Mouse (Mus musculus): Measurements from ENCODE around the gene Tgfb1.

Gene Tgfb1

GRCm38 (mm10) chr7:25686680-25687531 lies at the start of gene Tgfb1:
TSS of gene Tgfb1 (plus strand) at chr7:25687002.
- in situ Hi-C loops (cut with MboI, MseI) = loop anchor here (5.0 to 25.0 kb wide), 2 partner anchors 40 to 1300 kb away; partner anchors contain the start of gene Smg9 (in 1 of the 2)

- in situ Hi-C loops (cut with MboI, MseI) = no loop called here
Observed at GRCm38 (mm10) chr7:25637099-25637498, 49.7 kb upstream of the Tgfb1 start.

GRCm38 (mm10) chr7:25639754-25640153 lies 47.0 kb upstream of the Tgfb1 start:
- in situ Hi-C loops (cut with MboI, MseI) = no loop called here

GRCm38 (mm10) chr7:25644136-25644535 lies 42.7 kb upstream of the Tgfb1 start:
- in situ Hi-C loops (cut with MboI, MseI) = no loop called here

DNA sequence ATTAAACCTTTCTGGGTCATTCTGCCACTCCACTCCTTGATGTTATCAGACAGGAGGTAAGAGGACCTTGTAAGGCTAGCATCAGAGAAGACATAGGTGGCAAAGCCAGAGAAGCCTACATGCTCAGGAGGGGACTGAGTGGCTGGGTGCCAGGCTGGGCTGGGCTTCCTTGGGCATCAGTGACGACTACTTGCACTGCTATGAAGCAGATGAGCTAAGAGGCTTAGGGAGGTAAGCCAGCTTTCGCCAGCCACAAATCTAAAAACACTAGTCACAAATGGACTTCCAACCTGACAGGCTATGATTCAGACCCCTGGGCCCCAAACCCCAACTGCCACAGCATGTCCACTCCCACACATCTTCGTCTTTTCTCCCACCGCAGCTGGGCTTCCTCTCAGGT lies 42.2 kb upstream of the Tgfb1 start:
- in situ Hi-C loops (cut with MboI, MseI) = loop anchor here in 1 of 2 experiments (5.0 kb wide), 1 partner anchor 43 kb away; the partner anchor contains the start of gene Tgfb1

DNA sequence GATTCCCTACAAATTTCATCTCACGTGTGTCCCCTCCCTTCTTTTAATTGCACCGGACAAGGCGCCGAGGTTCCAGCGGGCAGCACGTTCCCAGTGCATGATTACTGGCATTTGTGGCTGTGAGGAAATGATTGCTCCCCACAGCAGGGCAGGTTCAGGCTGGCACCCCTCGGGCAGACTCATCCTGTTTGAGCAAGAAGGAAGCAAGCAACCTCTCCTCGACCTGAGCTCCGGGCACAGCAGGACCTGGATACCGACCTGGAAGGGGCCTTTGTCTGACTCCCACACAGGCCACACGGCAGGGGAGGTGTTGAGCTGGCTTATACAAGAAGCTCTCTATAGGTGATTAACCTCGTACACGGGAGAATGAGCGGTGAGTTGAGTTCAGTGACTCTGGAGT lies 41.7 kb upstream of the Tgfb1 start:
- in situ Hi-C loops (cut with MboI, MseI) = loop anchor here in 1 of 2 experiments (5.0 kb wide), 1 partner anchor 42 kb away; the partner anchor contains the start of gene Tgfb1

DNA sequence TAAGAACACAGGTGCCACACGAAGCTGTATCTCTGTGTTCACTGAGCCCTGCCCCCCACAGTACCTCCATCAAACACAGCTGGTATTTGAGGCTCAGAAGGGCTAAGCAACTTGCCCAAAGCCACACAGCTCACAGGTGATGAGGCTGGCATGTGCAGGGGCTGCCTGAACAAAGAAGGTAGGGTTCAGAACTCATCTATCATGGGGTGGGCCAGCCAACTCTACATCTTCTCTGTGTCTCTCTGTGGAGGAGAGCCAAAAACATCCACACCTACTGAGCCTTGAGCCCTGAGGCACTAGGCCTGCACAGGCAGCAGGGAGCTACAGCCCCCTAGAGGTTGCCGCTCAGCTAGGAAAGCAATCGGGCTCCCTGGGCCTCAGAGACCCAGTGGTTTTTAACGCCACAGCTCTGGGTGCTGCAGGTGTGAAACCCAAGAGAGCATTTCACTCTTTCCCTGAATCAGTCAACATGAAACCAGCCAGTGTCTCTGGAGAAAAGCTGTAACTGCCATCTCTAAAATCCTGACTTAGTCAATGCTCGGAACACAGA lies 39.2 kb upstream of the Tgfb1 start:
- in situ Hi-C loops (cut with MboI, MseI) = loop anchor here in 1 of 2 experiments (5.0 kb wide), 1 partner anchor 40 kb away; the partner anchor contains the start of gene Tgfb1

GRCm38 (mm10) chr7:25649839-25650238 lies 37.0 kb upstream of the Tgfb1 start:
- in situ Hi-C loops (cut with MboI, MseI) = loop anchor here in 1 of 2 experiments (5.0 kb wide), 1 partner anchor 37 kb away; the partner anchor contains the start of gene Tgfb1

DNA sequence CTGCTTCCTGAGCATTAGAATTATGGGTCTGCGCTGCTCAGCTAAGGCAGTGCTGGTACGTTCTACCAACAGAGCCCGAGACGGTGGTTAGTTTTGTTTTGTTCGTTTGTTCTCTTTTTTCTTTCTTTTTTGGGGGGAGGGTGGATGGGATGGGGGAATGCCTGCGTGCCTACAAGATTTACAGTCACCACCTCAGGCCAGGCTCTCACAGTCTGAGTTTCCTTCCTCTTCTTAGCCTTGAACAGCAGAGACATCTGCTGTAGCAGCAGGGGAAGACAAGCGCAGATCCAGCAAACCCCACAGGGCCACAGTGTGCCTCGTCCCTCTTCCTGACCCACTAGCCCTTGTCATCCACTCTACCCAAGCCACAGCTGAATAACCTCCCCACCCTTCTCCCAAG lies 35.5 kb upstream of the Tgfb1 start:
- in situ Hi-C loops (cut with MboI, MseI) = no loop called here

DNA sequence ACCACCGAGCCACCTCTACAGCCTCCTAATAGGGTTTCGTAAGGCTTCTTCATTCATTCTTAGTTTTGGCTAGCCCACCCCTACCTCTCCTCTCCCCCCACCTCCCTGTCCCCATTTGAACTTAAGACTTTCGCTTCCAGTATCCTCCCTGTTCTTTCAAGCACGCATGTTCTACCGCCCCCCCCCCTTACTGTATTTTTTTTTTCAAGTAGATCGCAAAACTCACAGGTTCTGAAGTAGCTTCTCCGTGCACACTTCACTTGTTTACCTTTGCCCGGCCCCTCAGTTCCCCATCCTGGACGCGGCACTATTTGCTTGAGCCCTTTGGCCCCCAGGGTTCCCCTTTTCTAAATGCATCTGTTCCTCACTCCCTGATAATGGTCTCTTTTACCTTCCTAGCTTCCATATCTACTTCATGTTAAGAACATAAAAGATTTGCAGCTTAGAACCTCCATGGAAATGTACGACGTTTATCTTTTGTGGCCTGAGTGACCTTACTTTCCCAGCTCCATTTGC lies 34.5 kb upstream of the Tgfb1 start:
- in situ Hi-C loops (cut with MboI, MseI) = no loop called here

- in situ Hi-C loops (cut with MboI, MseI) = loop anchor here (5.0 kb wide), 1 partner anchor 34 kb away; no protein-coding TSS in a partner anchor
Observed at GRCm38 (mm10) chr7:25655601-25656428, 31.0 kb upstream of the Tgfb1 start.

DNA sequence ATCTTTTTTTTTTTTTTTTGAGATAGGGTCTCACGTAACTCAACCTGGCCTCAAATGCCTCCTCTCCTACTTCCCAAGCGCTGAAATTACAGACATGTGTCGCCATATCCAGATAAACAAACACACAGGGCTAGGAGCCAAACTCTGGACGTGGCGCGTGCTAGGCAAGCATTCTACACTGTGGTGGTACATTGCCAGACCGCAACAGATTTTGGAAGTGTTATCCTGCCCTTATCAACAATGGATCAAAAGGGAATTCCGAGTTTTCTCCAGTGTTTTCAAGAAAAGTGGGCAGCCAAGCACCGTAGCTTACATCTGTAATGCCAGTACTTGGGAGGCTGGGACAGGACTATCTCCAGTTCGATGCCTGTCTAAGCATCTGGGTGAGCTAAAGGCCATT lies 29.0 kb upstream of the Tgfb1 start:
- in situ Hi-C loops (cut with MboI, MseI) = loop anchor here (5.0 kb wide), 1 partner anchor 35 kb away; no protein-coding TSS in a partner anchor

DNA sequence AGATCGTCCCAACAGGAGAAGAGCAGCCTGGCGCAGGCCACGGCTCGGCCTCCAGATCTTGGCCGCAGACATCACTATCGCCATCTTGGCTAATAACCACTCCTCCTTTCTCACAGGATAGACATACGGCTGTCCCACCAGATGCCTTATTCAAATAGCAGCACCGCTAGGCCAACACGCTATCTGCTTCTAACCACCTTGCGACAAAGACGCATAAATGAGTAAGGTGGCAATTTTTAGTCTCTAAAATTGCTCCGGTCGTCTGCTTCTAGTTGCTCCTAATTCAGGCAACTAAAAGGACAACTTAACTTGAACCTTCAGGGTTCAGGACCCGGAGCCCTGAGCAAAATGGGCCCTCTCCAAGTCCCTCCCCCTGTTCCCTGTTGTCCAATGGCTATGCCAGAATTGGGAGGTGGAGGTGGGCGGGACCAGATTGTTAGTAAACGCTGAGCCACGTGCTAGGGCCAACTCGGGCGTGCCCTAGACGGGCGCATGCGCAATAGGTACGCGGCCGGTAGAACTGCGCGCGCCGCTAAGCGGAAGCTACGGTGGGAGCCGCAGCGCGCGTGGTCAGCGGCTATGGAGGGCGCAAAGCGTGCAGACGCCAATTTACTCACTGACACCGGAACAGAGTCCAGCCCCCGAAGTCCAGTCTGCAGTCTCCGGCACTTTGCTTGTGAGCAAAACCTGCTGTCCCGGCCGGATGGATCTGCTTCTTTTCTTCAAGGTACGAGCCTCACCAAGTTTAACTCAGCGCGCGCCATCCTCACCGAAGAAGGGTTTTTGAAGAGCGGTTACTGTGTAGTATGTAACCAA lies 27.9 kb upstream of the Tgfb1 start, which contains the start of the genes Bckdha and Exosc5:
Bckdha (minus strand) TSS at position 325 of the 816 bp plus-strand sequence.
Exosc5 (plus strand) TSS at position 508 of the 816 bp plus-strand sequence.
- in situ Hi-C loops (cut with MboI, MseI) = loop anchor here (5.0 kb wide), 1 partner anchor 37 kb away; no protein-coding TSS in a partner anchor

- in situ Hi-C loops (cut with MboI, MseI) = no loop called here
Observed at GRCm38 (mm10) chr7:25666381-25666780, 20.4 kb upstream of the Tgfb1 start.

- in situ Hi-C loops (cut with MboI, MseI) = no loop called here
Observed at GRCm38 (mm10) chr7:25669158-25669557, 17.6 kb upstream of the Tgfb1 start.

DNA sequence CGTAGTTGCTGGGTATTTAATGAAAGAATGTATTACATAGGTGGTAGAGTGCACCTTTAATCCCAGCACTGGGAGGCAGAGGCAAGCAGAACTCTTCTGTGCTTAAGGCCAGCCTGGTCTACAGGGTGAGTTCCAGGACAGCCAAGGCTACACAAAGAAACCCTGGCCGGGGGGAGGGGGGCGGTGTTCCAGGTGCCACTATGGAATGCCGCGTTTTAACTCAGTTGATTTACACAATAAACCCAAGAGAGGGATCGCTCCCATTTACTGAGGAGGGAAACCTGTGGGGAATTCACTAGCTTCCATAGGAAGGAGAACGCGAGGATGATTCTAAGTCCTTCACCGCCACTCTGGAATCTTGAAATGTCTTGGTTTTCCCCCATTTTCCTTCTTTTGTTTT lies 17.2 kb upstream of the Tgfb1 start:
- in situ Hi-C loops (cut with MboI, MseI) = no loop called here

DNA sequence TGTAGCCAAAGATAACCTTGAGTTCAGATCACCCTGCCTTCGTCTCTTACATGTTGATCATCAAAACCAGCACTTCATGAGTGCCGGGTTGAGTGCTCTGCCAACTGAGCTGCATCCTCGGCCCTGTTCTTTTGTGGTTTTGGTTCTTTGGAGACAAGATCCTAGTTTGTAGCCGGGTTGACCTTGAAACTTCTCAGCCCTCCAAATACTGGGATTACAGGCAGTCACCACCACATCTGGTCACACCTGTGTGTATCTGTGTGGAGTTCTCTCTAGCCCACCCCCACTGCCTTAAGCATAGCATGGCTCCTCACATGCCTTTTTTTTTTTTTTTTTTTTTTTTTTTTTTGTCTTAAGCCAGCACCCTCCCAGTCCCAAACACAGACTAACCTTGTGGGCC lies 16.7 kb upstream of the Tgfb1 start:
- in situ Hi-C loops (cut with MboI, MseI) = no loop called here

GRCm38 (mm10) chr7:25671686-25672085 lies 15.1 kb upstream of the Tgfb1 start:
- in situ Hi-C loops (cut with MboI, MseI) = no loop called here

DNA sequence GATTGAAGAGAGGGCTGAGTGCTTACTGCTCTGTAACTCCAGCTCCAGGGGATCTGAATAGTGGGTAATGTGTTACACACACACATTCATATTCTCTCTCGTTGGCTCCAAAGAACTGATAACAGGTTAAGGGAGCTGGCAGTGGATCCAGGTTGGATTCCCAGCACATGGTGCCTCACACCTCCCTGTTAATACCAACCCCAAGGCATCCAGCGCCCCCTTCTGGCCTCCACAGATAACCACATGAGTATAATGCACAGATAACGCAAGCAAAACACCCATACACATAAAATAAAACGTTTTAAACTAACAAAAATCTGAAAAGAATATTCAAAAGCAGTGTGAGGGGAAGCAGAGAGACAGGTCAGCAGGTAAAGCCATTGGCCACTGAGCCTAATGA lies 14.4 kb upstream of the Tgfb1 start:
- in situ Hi-C loops (cut with MboI, MseI) = no loop called here

GRCm38 (mm10) chr7:25674297-25674696 lies 12.5 kb upstream of the Tgfb1 start:
- in situ Hi-C loops (cut with MboI, MseI) = no loop called here
